Mouse (Mus musculus) kidney, adult 2 months (tissue): Measurements from ENCODE around the gene Hes2. TPM values are rescaled to one million over a fixed set of nuclear protein-coding genes. Genes with fewer than 3 reads are reported as not detected.
A peak's percentile ranks its signal among the peaks of the same experiment; 100 is the strongest.

ENCODE experiments used
- DNase-seq: peaks from one replicate; pipeline ENCODE4 v3.0.0; 2021
- H3K27ac ChIP-seq: fragments of 200-500 bp; 2 replicates; pipeline ENCODE4 v1.5.1; 2012; ENCODE audit warnings: low read depth, low read length, control low read depth, inconsistent platforms; ENCODE audit not compliant: insufficient read depth
- H3K27me3 ChIP-seq: fragments of 200-500 bp; replicated peaks from 2 replicates; pipeline ENCODE4 v1.6.1; 2012; ENCODE audit warnings: mild to moderate bottlenecking, moderate library complexity, low read length, inconsistent platforms; ENCODE audit not compliant: control insufficient read depth, insufficient read depth
- H3K36me3 ChIP-seq: fragments of 200-500 bp; 2 replicates; pipeline ENCODE4 v1.6.1; 2012; ENCODE audit warnings: mild to moderate bottlenecking, moderate library complexity, low read length, inconsistent platforms; ENCODE audit not compliant: control insufficient read depth, insufficient read depth
- H3K4me1 ChIP-seq: fragments of 200-500 bp; 2 replicates; pipeline ENCODE4 v1.6.1; 2011; ENCODE audit warnings: low read length; ENCODE audit not compliant: control insufficient read depth, insufficient read depth
- H3K4me3 ChIP-seq: fragments of 200-500 bp; 2 replicates; pipeline ENCODE4 v1.5.1; 2011; ENCODE audit warnings: mild to moderate bottlenecking, low read depth, low read length, control low read depth; ENCODE audit not compliant: insufficient read depth
- CTCF ChIP-seq: fragments of 200-500 bp; conservative IDR thresholded peaks from 2 replicates; pipeline ENCODE4 v1.5.1; 2011; ENCODE audit warnings: low read depth, mild to moderate bottlenecking, control low read depth, low read length, moderate library complexity, mixed read lengths; ENCODE audit not compliant: insufficient read depth, insufficient read length
- POLR2A ChIP-seq: fragments of 200-500 bp; IDR thresholded peaks from one replicate; pipeline ENCODE4 v1.6.1; 2011; ENCODE audit warnings: low read depth, low read length, control low read depth
- WGBS: fragments of 180-500 bp; shearing (Covaris S2); methylation state at CpG from one replicate; pipeline ENCODE4 v1.1.7; 2018; 5-methylcytosine and 5-hydroxymethylcytosine counted together
- polyA plus RNA-seq: library from polyadenylated mRNA; depleted of rRNA; stranded (reverse); fragments of >200 nt; gene quantifications from 2 replicates; pipeline ENCODE4 v1.2.3, GENCODE M21; 2012

Hes2 gene
- polyA plus RNA-seq, 1 experiment = 1.0 TPM

GRCm38 (mm10) chr4:152141521-152142135, 17.0 kb upstream of the Hes2 start:
- H3K36me3 ChIP-seq = no peaks in the 10 kb centered on the region
- H3K4me1 ChIP-seq = peaks cover 6% of the 10 kb centered on the region; the same call in 1 of the 2 replicates
- no peak overlapping the region for H3K4me3 ChIP-seq
- no peak for DNase-seq
- WGBS = 82% methylated on average over 8 of the region's 8 CpGs
- H3K27me3 ChIP-seq = no peaks in the 10 kb centered on the region
- no peak overlapping the region for H3K27ac ChIP-seq
- TF ChIP-seq CTCF (no peak), POLR2A (no peak)

DNA sequence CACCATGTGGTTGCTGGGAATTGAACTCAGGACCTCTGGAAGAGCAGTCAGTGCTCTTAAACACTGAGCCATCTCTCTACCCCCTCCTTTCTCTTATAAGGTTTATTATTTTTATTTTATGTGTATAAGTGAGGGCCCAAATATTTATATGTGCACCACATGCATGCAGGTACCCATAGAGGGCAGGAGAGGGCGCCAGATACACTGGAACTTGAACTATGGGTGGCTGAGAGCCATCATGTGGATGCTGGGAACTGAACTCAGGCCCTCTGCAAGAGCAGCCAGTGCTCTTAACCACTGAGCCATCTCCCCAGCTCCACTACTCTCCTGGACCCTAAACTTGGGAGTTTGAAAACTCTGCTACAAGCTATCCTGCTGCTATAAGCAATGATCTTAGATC, 15.0 kb upstream of the Hes2 start:
- H3K27ac ChIP-seq = no peak overlapping the region
- H3K36me3 ChIP-seq = no peaks in the 10 kb centered on the region
- H3K4me3 ChIP-seq = no peak overlapping the region
- H3K4me1 ChIP-seq = peaks cover 6% of the 10 kb centered on the region; the same call in 1 of the 2 replicates
- TF ChIP-seq POLR2A = no peak
- TF ChIP-seq CTCF = no peak
- WGBS = 55% methylated on average over 1 of the region's 1 CpGs
- H3K27me3 ChIP-seq = no peaks in the 10 kb centered on the region
- DNase-seq = no peak

- no peak overlapping the region for H3K27ac ChIP-seq
- WGBS = 45% methylated on average over 10 of the region's 10 CpGs
- TF ChIP-seq CTCF = no peak
- H3K4me1 ChIP-seq = peaks cover 3% of the 10 kb centered on the region; the same call in 1 of the 2 replicates
- H3K36me3 ChIP-seq = no peaks in the 10 kb centered on the region
- DNase-seq = no peak
- H3K27me3 ChIP-seq = no peaks in the 10 kb centered on the region
- no peak overlapping the region for H3K4me3 ChIP-seq
Measured at GRCm38 (mm10) chr4:152145473-152145872, 13.2 kb upstream of the Hes2 start.

GRCm38 (mm10) chr4:152146033-152146827, 12.4 kb upstream of the Hes2 start:
- no peak for DNase-seq
- H3K27me3 ChIP-seq = no peaks in the 10 kb centered on the region
- H3K36me3 ChIP-seq = no peaks in the 10 kb centered on the region
- WGBS = 30% methylated on average over 11 of the region's 11 CpGs
- no peak overlapping the region for H3K27ac ChIP-seq
- H3K4me3 ChIP-seq = no peak overlapping the region
- TF ChIP-seq POLR2A = no peak
- TF ChIP-seq CTCF = no peak
- peaks cover 3% of the 10 kb centered on the region; the same call in 1 of the 2 replicates for H3K4me1 ChIP-seq

DNA sequence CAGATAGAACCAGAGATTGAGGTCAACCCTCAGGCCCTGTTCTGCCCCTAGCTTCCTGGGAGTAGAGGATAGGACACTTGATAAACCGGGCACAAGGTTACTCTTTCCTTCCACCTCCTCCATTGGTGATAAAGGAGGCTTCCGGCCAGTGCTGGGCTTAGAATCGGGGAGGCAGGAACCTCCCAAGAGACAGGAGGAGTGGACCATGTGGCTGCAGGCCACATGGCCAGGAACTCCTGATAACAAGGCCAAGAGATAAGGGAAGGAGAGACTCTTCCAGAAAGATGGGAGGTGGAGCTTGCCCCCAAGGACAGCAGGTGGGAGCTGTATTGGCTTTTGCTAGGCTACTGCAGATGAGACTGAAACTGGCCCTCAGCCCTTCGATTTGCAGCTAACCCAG, 8.1 kb upstream of the Hes2 start:
- H3K27me3 ChIP-seq = no peaks in the 10 kb centered on the region
- no peaks in the 10 kb centered on the region for H3K36me3 ChIP-seq
- no peak overlapping the region for H3K27ac ChIP-seq
- 80% methylated on average over 4 of the region's 4 CpGs for WGBS
- TF ChIP-seq POLR2A (no peak), CTCF (no peak)
- no peak for DNase-seq
- peaks cover 7% of the 10 kb centered on the region for H3K4me1 ChIP-seq
- H3K4me3 ChIP-seq = no peak overlapping the region

DNA sequence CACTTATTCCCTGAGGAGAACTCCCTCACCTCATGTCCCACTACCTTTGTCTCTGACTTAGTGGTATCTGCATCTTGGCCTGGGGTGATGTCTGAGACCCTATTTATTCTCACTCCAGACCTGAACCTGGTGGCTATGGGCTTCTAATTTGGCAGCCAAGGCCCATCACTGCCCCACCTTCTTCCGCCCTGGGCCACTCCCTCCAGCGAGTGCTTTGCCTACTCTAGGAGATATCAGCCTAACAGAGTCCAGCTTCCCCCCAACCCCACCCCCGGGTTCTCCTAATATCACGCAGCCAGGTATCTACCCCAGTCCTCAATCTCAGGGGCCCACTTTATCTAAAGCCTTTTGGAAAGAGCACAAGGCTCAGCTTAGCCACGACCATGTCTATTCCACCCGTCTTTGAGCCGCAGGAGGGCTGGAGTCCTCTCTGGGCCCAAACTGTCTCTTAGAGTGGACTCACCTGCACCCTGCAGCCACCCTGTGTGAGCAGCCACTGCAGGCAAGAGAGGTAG, 7.2 kb upstream of the Hes2 start:
- Histone ChIP-seq H3K27ac (no peak overlapping the region), H3K27me3 (no peaks in the 10 kb centered on the region), H3K4me1 (peaks cover 5% of the 10 kb centered on the region), H3K4me3 (peak overlapping the region; percentile 45), H3K36me3 (no peaks in the 10 kb centered on the region)
- 60% methylated on average over 7 of the region's 7 CpGs for WGBS
- DNase-seq = no peak
- TF ChIP-seq CTCF = no peak
- no peak for TF ChIP-seq POLR2A

DNA sequence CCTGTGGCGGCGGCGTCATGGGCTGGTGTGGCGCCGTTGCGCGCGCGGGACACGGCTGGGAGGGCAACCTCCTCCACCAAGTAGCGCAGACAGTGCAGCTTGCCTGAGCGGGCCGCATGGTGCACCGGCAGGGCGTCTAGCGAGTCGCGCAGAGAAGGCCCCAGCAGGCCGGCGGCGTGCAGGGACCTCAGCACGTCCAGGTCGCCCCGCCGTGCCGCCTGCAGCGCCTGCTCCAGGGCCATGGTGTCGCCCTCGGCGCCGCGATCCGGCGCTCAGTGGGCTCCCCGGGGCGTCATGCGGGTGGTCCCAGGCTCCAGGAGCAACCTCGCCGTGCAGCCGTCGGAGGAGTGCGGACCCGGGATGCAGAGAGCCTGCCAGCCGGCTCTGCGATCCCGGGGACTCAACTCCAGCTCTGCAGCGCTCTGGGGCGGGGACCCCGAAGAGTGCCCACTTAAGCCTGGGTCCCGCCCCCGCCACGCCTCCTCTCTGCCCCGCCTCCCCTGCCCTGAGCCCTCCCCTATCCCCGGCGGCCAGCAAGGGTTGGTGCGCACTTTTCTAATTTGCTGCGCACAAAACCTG, 6.6 kb upstream of the Hes2 start, which contains the start of gene Espn:
Espn (minus strand) TSS at position 406 of the 579 bp plus-strand sequence.
- Histone ChIP-seq H3K27ac (no peak within 1 kb of the TSS), H3K4me3 (peak within 1 kb of the TSS; percentile 45), H3K27me3 (no peaks in the 10 kb centered on the region), H3K36me3 (no peaks in the 10 kb centered on the region), H3K4me1 (peaks cover 5% of the 10 kb centered on the region)
- WGBS = 3% methylated on average over 57 of the region's 57 CpGs
- DNase-seq = peak; percentile 54
- TF ChIP-seq POLR2A (no peak), CTCF (no peak)
